Mouse (Mus musculus) cerebellum, adult (tissue): ENCODE data around the gene Bin2.
A peak's percentile ranks its signal among the peaks of the same experiment; 100 is the strongest.
"Not testable (repeated sequence)": the region's sequence is repeated elsewhere in the genome, so short reads cannot be mapped to it uniquely, and the experiment has no call there.

Experiments used
- ATAC-seq: cut with Nextera tagmentation; 2 replicates; pipeline ENCODE4 v1.9.2; 2017; ENCODE audit warnings: mild to moderate bottlenecking, moderate library complexity, mixed read lengths; ENCODE audit not compliant: insufficient number of reproducible peaks, low FRiP score, low TSS enrichment

Gene Bin2

GRCm38 (mm10) chr15:100624435-100624834 lies 44.9 kb downstream of the Bin2 start:
- no peak for ATAC-seq

- ATAC-seq: no peak
Observed at GRCm38 (mm10) chr15:100623754-100624153, 45.6 kb downstream of the Bin2 start.

GRCm38 (mm10) chr15:100622164-100622563 lies 47.2 kb downstream of the Bin2 start:
- no peak for ATAC-seq

GRCm38 (mm10) chr15:100621671-100622070 lies 47.7 kb downstream of the Bin2 start:
- ATAC-seq: not testable (repeated sequence)

GRCm38 (mm10) chr15:100619200-100619599 lies 50.2 kb downstream of the Bin2 start:
- no peak for ATAC-seq

GRCm38 (mm10) chr15:100616221-100616620 lies 53.1 kb downstream of the Bin2 start:
- ATAC-seq: peak; percentile 5; the same call in 1 of the 2 replicates

- ATAC-seq: peak; percentile 72
Observed at GRCm38 (mm10) chr15:100615825-100616220, 53.5 kb downstream of the Bin2 start.

GRCm38 (mm10) chr15:100614996-100615824 lies 54.1 kb downstream of the Bin2 start, which contains the start of gene Dazap2:
Gene Dazap2, plus strand, starts transcription at chr15:100615349.
- peak; percentile 56 for ATAC-seq

GRCm38 (mm10) chr15:100614218-100614995 lies 54.9 kb downstream of the Bin2 start:
- peak; percentile 62; the same call in 1 of the 2 replicates for ATAC-seq

- 0 out of 2 replicates have a peak, but pooled peaks have one; percentile 5 for ATAC-seq
Observed at GRCm38 (mm10) chr15:100613584-100613983, 55.8 kb downstream of the Bin2 start.

- no peak for ATAC-seq
Observed at GRCm38 (mm10) chr15:100612432-100612831, 56.9 kb downstream of the Bin2 start.

GRCm38 (mm10) chr15:100611951-100612350 lies 57.4 kb downstream of the Bin2 start:
- no peak for ATAC-seq

- not testable (repeated sequence) for ATAC-seq
Observed at GRCm38 (mm10) chr15:100606677-100607076, 62.7 kb downstream of the Bin2 start.

GRCm38 (mm10) chr15:100601669-100602068 lies 67.7 kb downstream of the Bin2 start:
- no peak for ATAC-seq

GRCm38 (mm10) chr15:100600696-100601272 lies 68.6 kb downstream of the Bin2 start:
- ATAC-seq: no peak

GRCm38 (mm10) chr15:100600047-100600695 lies 69.2 kb downstream of the Bin2 start:
- ATAC-seq: peak; percentile 49; the same call in 1 of the 2 replicates

- ATAC-seq: peak; percentile 57; the same call in 1 of the 2 replicates
Observed at GRCm38 (mm10) chr15:100599276-100600046, 69.9 kb downstream of the Bin2 start, which contains the start of gene Pou6f1. Gene Pou6f1, minus strand, starts transcription at chr15:100599984.

- no peak for ATAC-seq
Observed at GRCm38 (mm10) chr15:100598883-100599275, 70.5 kb downstream of the Bin2 start.

GRCm38 (mm10) chr15:100598287-100598882 lies 71.0 kb downstream of the Bin2 start:
- ATAC-seq: no peak
